Mouse (Mus musculus) limb, embryonic 15.5 days (tissue): ENCODE measurements around the gene Ank2. TPM values are rescaled to one million over a fixed set of nuclear protein-coding genes. Genes with fewer than 3 reads are reported as not detected.

Experiments used
- ATAC-seq: fragments of 200-750 bp; cut with Nextera tagmentation; 2 replicates; pipeline ENCODE4 v1.8.0; 2017; ENCODE audit warnings: low read depth, moderate TSS enrichment; ENCODE audit not compliant: insufficient number of reproducible peaks, low FRiP score, low TSS enrichment
- H3K27ac ChIP-seq: fragments of 300-500 bp; sonication (generic); 2 replicates; pipeline ENCODE4 v1.5.1; 2015; ENCODE audit warnings: moderate library complexity, mild to moderate bottlenecking, inconsistent platforms
- H3K27me3 ChIP-seq: fragments of 300-500 bp; sonication (generic); 2 replicates; pipeline ENCODE4 v1.6.1; 2015; ENCODE audit warnings: inconsistent platforms
- H3K36me3 ChIP-seq: fragments of 300-500 bp; sonication (generic); 2 replicates; pipeline ENCODE4 v1.6.1; 2015; ENCODE audit warnings: inconsistent platforms
- H3K4me1 ChIP-seq: fragments of 300-500 bp; sonication (generic); 2 replicates; pipeline ENCODE4 v1.6.1; 2015; ENCODE audit warnings: inconsistent platforms
- H3K4me2 ChIP-seq: fragments of 300-500 bp; sonication (generic); 2 replicates; pipeline ENCODE4 v1.6.1; 2015; ENCODE audit warnings: mild to moderate bottlenecking, inconsistent platforms
- H3K4me3 ChIP-seq: fragments of 300-500 bp; sonication (generic); 2 replicates; pipeline ENCODE4 v1.5.1; 2015; ENCODE audit warnings: mild to moderate bottlenecking, inconsistent platforms
- H3K9ac ChIP-seq: fragments of 300-500 bp; sonication (generic); 2 replicates; pipeline ENCODE4 v1.6.1; 2015; ENCODE audit warnings: inconsistent platforms
- H3K9me3 ChIP-seq: fragments of 300-500 bp; sonication (generic); 2 replicates; pipeline ENCODE4 v1.6.1; 2016; ENCODE audit warnings: inconsistent platforms
- WGBS: fragments of 180-500 bp; shearing (Covaris S2); methylation state at CpG from one replicate; pipeline ENCODE4 v1.1.7; 2015; 5-methylcytosine and 5-hydroxymethylcytosine counted together
- polyA plus RNA-seq: library from polyadenylated mRNA; unstranded; fragments of >200 nt; fragmentation: Nextera tagmentation; extraction: Ambion mirVana; gene quantifications from 2 replicates; pipeline ENCODE4 v1.2.1, GENCODE M21; 2015

Gene Ank2
- polyA plus RNA-seq, 1 experiment from 2014 or later: 34.5 TPM

DNA sequence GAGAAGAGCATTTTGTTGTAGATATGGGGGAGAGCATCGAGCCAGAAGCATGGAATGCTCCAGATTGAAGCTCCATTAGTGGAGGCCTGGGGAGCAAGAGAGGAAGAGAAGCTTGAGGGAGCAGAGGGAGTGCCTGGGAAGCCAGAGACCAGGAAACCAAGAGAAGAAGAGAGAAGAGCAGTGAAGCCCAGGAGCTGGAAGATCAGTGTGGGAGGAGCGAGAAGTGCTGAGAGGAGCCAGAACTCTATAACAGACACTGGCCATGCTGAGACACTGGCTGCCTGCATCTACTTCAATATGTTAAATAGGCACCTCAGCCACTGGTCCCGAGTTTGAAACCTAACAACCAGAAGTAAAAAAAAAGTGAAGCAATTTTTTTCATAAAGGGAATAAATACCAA is 234.0 kb downstream of the Ank2 start:
- H3K4me2 ChIP-seq: no peak overlapping the region
- H3K9me3 ChIP-seq: no peaks in the 10 kb centered on the region
- H3K4me1 ChIP-seq: no peaks in the 10 kb centered on the region
- 74% methylated on average over 3 of the region's 3 CpGs for WGBS
- H3K27me3 ChIP-seq: no peaks in the 10 kb centered on the region
- no peak overlapping the region for H3K27ac ChIP-seq
- ATAC-seq: no peak
- H3K4me3 ChIP-seq: no peak overlapping the region
- H3K36me3 ChIP-seq: no peaks in the 10 kb centered on the region
- no peak overlapping the region for H3K9ac ChIP-seq

- H3K4me2 ChIP-seq: no peak overlapping the region
- H3K9ac ChIP-seq: no peak overlapping the region
- 78% methylated on average over 7 of the region's 7 CpGs for WGBS
- no peaks in the 10 kb centered on the region for H3K9me3 ChIP-seq
- H3K4me3 ChIP-seq: no peak overlapping the region
- peaks cover 7% of the 10 kb centered on the region; the same call in 1 of the 2 replicates for H3K4me1 ChIP-seq
- no peaks in the 10 kb centered on the region for H3K36me3 ChIP-seq
- no peak for ATAC-seq
- H3K27ac ChIP-seq: no peak overlapping the region
- H3K27me3 ChIP-seq: no peaks in the 10 kb centered on the region
Observed at GRCm38 (mm10) chr3:127260786-127261166, 238.4 kb downstream of the Ank2 start.

DNA sequence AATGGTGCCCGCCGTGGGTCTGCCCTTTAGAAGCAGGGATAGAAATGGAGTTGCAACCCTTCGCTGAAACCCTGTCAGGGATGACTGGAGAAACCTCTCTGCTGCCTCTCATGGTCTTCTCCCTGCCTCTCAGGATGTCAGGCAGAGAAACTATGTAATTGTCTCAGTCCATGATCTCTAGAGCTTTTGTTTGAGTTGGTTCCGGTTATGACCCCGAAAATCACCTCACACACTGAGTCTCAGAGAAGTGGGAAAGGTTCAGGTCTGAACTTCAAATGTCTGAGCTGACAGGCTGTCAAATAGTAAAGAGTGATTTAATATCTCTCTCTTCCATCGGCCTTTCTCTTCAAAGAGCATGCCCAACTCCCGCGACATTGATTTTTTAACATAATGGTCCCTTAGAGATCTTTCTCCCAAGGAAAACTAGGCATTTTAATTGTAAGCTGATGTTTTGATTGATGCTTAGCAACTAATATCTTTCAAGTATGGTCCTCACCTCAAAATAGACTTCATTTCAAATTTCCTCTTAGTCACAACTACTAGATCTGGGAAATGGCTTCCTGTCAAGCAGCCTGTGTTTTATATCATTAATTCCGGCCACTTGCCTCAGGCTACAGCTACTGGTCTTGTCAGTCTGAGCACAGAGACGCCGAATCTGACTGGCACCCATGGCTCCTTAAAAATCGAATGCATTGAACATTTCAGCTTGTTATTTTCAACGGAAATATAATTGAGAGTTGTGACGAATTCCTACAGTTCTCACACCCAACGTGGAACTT is 239.0 kb downstream of the Ank2 start:
- 67% methylated on average over 15 of the region's 15 CpGs for WGBS
- Histone ChIP-seq H3K9ac (no peak overlapping the region), H3K27me3 (no peaks in the 10 kb centered on the region), H3K4me2 (no peak overlapping the region), H3K36me3 (no peaks in the 10 kb centered on the region), H3K4me3 (no peak overlapping the region), H3K27ac (no peak overlapping the region), H3K4me1 (peaks cover 7% of the 10 kb centered on the region; the same call in 1 of the 2 replicates), H3K9me3 (no peaks in the 10 kb centered on the region)
- no peak for ATAC-seq

DNA sequence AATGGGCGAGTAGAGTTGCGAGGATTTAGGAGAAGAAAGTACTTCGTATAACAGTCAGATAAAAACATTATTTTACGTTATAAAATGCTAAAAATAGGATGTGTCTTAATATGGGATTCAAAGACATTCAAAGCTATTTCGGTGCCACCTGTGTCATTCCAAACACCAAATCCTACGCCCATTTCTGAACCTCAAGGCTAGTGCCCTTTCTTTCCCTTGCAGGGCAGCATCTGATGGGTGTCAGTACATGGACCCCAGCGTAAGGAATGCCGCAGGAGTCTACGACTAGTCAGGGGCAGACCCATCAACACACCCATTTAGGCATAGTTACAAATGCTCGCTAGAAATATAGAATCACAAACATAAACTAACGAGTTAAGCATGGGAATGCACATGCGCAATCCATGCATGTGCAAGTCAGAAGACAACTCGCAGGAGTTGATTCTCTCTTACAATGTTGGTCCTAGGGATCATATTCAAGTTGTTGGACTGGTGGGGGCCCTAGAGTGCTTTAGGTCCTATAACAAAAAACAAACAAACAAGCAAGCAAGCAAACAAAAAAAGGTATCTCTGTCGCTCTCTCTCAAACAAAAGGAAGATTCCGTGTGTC is 240.6 kb downstream of the Ank2 start:
- no peaks in the 10 kb centered on the region for H3K27me3 ChIP-seq
- no peak overlapping the region for H3K9ac ChIP-seq
- H3K27ac ChIP-seq: no peak overlapping the region
- H3K36me3 ChIP-seq: no peaks in the 10 kb centered on the region
- H3K4me1 ChIP-seq: peaks cover 7% of the 10 kb centered on the region; the same call in 1 of the 2 replicates
- no peaks in the 10 kb centered on the region for H3K9me3 ChIP-seq
- peak overlapping the region; percentile 31; the same call in 1 of the 2 replicates for H3K4me2 ChIP-seq
- no peak for ATAC-seq
- 37% methylated on average over 15 of the region's 15 CpGs for WGBS
- peak overlapping the region; percentile 11 for H3K4me3 ChIP-seq

GRCm38 (mm10) chr3:127257969-127258368 is 241.2 kb downstream of the Ank2 start:
- H3K4me3 ChIP-seq: peak overlapping the region; percentile 41
- H3K9me3 ChIP-seq: no peaks in the 10 kb centered on the region
- ATAC-seq: peak; percentile 48
- peak overlapping the region; percentile 40 for H3K9ac ChIP-seq
- H3K27me3 ChIP-seq: no peaks in the 10 kb centered on the region
- peaks cover 7% of the 10 kb centered on the region; the same call in 1 of the 2 replicates for H3K4me1 ChIP-seq
- WGBS: 1% methylated on average over 8 of the region's 18 CpGs
- H3K36me3 ChIP-seq: no peaks in the 10 kb centered on the region
- H3K27ac ChIP-seq: peak overlapping the region; percentile 76
- H3K4me2 ChIP-seq: peak overlapping the region; percentile 66

- peak; percentile 94 for ATAC-seq
- under 1% methylated on average over 13 of the region's 13 CpGs for WGBS
- Histone ChIP-seq H3K9me3 (no peaks in the 10 kb centered on the region), H3K27me3 (no peaks in the 10 kb centered on the region), H3K4me1 (peaks cover 7% of the 10 kb centered on the region; the same call in 1 of the 2 replicates), H3K36me3 (no peaks in the 10 kb centered on the region), H3K4me2 (peak overlapping the region; percentile 66), H3K9ac (peak overlapping the region; percentile 40), H3K4me3 (peak overlapping the region; percentile 41), H3K27ac (peak overlapping the region; percentile 76)
Observed at GRCm38 (mm10) chr3:127257279-127257925, 241.7 kb downstream of the Ank2 start.

- no peak overlapping the region; the same call in 1 of the 2 replicates for H3K27ac ChIP-seq
- H3K9me3 ChIP-seq: no peaks in the 10 kb centered on the region
- ATAC-seq: no peak
- peaks cover 7% of the 10 kb centered on the region; the same call in 1 of the 2 replicates for H3K4me1 ChIP-seq
- H3K36me3 ChIP-seq: no peaks in the 10 kb centered on the region
- H3K27me3 ChIP-seq: no peaks in the 10 kb centered on the region
- no peak overlapping the region for H3K4me2 ChIP-seq
- H3K4me3 ChIP-seq: no peak overlapping the region
- no peak overlapping the region for H3K9ac ChIP-seq
- 61% methylated on average over 2 of the region's 2 CpGs for WGBS
Observed at GRCm38 (mm10) chr3:127256681-127257080, 242.5 kb downstream of the Ank2 start.

GRCm38 (mm10) chr3:127250930-127251329 is 248.2 kb downstream of the Ank2 start:
- no peak for ATAC-seq
- Histone ChIP-seq H3K27me3 (no peaks in the 10 kb centered on the region), H3K4me2 (no peak overlapping the region), H3K27ac (no peak overlapping the region), H3K4me1 (no peaks in the 10 kb centered on the region), H3K4me3 (no peak overlapping the region), H3K9me3 (no peaks in the 10 kb centered on the region), H3K9ac (no peak overlapping the region), H3K36me3 (no peaks in the 10 kb centered on the region)
- 65% methylated on average over 5 of the region's 5 CpGs for WGBS

DNA sequence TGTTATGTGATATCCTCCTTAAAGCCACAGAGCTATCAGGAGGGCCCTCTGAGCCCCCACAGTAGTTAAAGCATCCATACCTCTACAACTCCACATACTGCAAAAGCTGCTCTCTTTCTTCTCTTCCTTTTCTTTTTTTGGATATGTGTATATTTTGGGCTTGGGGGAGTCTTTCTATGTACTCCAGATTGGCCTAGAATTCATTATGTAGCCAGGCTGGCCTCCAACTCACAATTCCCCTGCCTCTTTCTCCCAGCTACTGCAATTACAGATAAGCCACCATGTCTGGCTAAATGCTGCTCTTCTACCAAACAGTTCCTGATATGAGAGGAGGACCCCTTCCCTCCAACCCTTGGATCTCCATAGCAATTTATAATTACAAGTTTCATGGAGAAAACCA is 250.5 kb downstream of the Ank2 start:
- Histone ChIP-seq H3K27me3 (no peaks in the 10 kb centered on the region), H3K4me3 (no peak overlapping the region), H3K4me1 (no peaks in the 10 kb centered on the region), H3K9ac (no peak overlapping the region), H3K36me3 (no peaks in the 10 kb centered on the region), H3K9me3 (no peaks in the 10 kb centered on the region), H3K27ac (no peak overlapping the region), H3K4me2 (no peak overlapping the region)
- no peak for ATAC-seq

DNA sequence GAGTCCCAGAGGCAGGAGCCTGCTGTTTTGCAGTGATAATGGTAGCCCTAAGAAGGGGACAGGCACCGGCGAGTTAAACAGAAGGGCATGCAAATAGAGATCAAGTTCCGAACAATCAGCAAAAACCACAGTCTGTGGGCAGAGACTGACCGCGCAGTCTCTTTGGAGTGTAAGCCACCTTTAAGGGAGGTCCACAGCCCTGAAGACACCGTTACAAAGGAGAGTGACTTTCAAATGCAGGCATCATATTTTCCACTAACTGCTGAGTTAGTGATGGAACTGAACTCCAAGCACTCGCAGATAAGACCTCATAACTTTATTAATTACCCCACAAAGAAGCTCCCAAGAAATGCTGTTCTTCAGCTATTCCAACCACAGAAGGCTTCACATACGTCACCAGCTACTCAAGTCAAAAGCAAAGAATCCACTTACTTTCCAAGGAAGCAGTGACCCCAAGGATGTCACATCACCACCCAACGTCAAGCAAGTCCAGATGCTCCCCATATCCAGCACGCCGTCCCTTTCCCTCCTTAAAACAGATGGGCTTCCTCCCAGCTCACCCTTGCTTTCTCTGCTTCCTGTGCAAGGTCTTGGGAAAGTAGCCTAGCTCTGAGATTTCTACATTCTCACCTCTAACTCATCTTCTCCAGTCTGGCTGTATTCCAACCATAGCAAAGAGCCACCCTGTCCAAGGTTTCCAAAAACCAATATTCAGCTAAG is 252.0 kb downstream of the Ank2 start:
- ATAC-seq: no peak
- no peak overlapping the region for H3K4me2 ChIP-seq
- H3K4me1 ChIP-seq: no peaks in the 10 kb centered on the region
- no peaks in the 10 kb centered on the region for H3K9me3 ChIP-seq
- no peaks in the 10 kb centered on the region for H3K36me3 ChIP-seq
- WGBS: 70% methylated on average over 11 of the region's 11 CpGs
- H3K9ac ChIP-seq: no peak overlapping the region
- no peaks in the 10 kb centered on the region for H3K27me3 ChIP-seq
- no peak overlapping the region for H3K27ac ChIP-seq
- no peak overlapping the region for H3K4me3 ChIP-seq

GRCm38 (mm10) chr3:127243928-127244642 is 255.1 kb downstream of the Ank2 start:
- no peak overlapping the region for H3K9ac ChIP-seq
- H3K4me2 ChIP-seq: no peak overlapping the region
- no peak for ATAC-seq
- no peaks in the 10 kb centered on the region for H3K27me3 ChIP-seq
- 55% methylated on average over 10 of the region's 10 CpGs for WGBS
- H3K36me3 ChIP-seq: no peaks in the 10 kb centered on the region
- H3K9me3 ChIP-seq: no peaks in the 10 kb centered on the region
- no peaks in the 10 kb centered on the region for H3K4me1 ChIP-seq
- H3K4me3 ChIP-seq: no peak overlapping the region
- H3K27ac ChIP-seq: no peak overlapping the region
